Mouse (Mus musculus) ES-Bruce4 (cell line): Measurements from ENCODE around the gene Fbxo36. TPM values are rescaled to one million over a fixed set of nuclear protein-coding genes. Genes with fewer than 3 reads are reported as not detected.

Experiments
- H3K27ac ChIP-seq: 2 replicates; pipeline ENCODE4 v1.5.1; 2012; ENCODE audit warnings: low read length, inconsistent platforms; ENCODE audit not compliant: insufficient read depth
- H3K27me3 ChIP-seq: 2 replicates; pipeline ENCODE4 v1.6.1; 2012; ENCODE audit warnings: mild to moderate bottlenecking, low read length, inconsistent platforms; ENCODE audit not compliant: control insufficient read depth, poor library complexity, insufficient read depth, severe bottlenecking
- H3K36me3 ChIP-seq: 2 replicates; pipeline ENCODE4 v1.6.1; 2012; ENCODE audit warnings: inconsistent platforms, mild to moderate bottlenecking, low read length, moderate library complexity; ENCODE audit not compliant: control insufficient read depth, poor library complexity, insufficient read depth, severe bottlenecking
- H3K4me1 ChIP-seq: one replicate; pipeline ENCODE4 v1.8.1; 2011; ENCODE audit warnings: low read length; ENCODE audit not compliant: control insufficient read depth, insufficient read depth
- H3K4me3 ChIP-seq: 2 replicates; pipeline ENCODE4 v1.5.1; 2011; ENCODE audit warnings: low read depth, mild to moderate bottlenecking, low read length
- H3K9ac ChIP-seq: 2 replicates; pipeline ENCODE4 v1.6.1; 2012; ENCODE audit warnings: low read depth, mild to moderate bottlenecking, inconsistent platforms; ENCODE audit not compliant: poor library complexity, severe bottlenecking
- H3K9me3 ChIP-seq: replicated peaks from 2 replicates; pipeline ENCODE4 v1.6.1; 2012; ENCODE audit warnings: mild to moderate bottlenecking, low read length, inconsistent platforms; ENCODE audit not compliant: control insufficient read depth, poor library complexity, insufficient read depth, severe bottlenecking
- POLR2A ChIP-seq: IDR thresholded peaks from one replicate; pipeline ENCODE4 v1.8.1; 2011; ENCODE audit warnings: low read length; ENCODE audit not compliant: insufficient read depth
- polyA plus RNA-seq: library from polyadenylated mRNA; stranded (reverse); fragments of >200 nt; gene quantifications from 2 replicates; pipeline ENCODE4 v1.2.4, GENCODE M21; 2011; ENCODE audit warnings: low read depth; ENCODE audit not compliant: missing spikeins, insufficient read depth, insufficient read length

Fbxo36 gene
- polyA plus RNA-seq, 1 experiment, result 13.5 TPM

- no peaks in the 10 kb centered on the region for H3K9me3 ChIP-seq
- H3K27ac ChIP-seq, result no peak overlapping the region
- H3K4me3 ChIP-seq, result no peak overlapping the region
- no peaks in the 10 kb centered on the region; the same call in 1 of the 2 replicates for H3K27me3 ChIP-seq
- no peak overlapping the region for H3K9ac ChIP-seq
- H3K4me1 ChIP-seq, result no peaks in the 10 kb centered on the region
- no peaks in the 10 kb centered on the region for H3K36me3 ChIP-seq
- TF ChIP-seq POLR2A, result no peak
These were observed 107.7 kb downstream of the Fbxo36 start for GRCm38 (mm10) chr1:84947390-84947789.

Other genes starting within 250 kb of the Fbxo36 start
- 9.5 and 9.7 TPM in 2 replicates for gene Dner, start 143.6 kb upstream of the Fbxo36 start, polyA plus RNA-seq
- gene Trip12, start 675 bp downstream of the Fbxo36 start, polyA plus RNA-seq, result 665 and 675 TPM in 2 replicates
- gene Slc16a14, start 95.3 kb downstream of the Fbxo36 start, polyA plus RNA-seq, result 0.54 TPM in 1 of 2 replicates, not detected in the other